Mouse (Mus musculus) lung, embryonic 14.5 days (tissue): ENCODE measurements at regions not wholly inside any gene's neighbourhood (a gene's known extent, or its start where the extent isn't known, plus 50 kb on each side); places are given as distances from the start of the nearest gene placed in this dataset.

Experiments
- ATAC-seq: fragments of 200-750 bp; cut with Nextera tagmentation; 2 replicates; pipeline ENCODE4 v1.8.0; 2017; ENCODE audit warnings: mild to moderate bottlenecking, moderate TSS enrichment, moderate library complexity; ENCODE audit not compliant: insufficient read depth
- DNase-seq: peaks from one replicate; pipeline ENCODE4 v3.0.0-alpha.2; 2015
- H3K27ac ChIP-seq: fragments of 300-500 bp; sonication (generic); 2 replicates; pipeline ENCODE4 v1.5.1; 2014; ENCODE audit warnings: low read depth, mild to moderate bottlenecking, moderate library complexity
- H3K27me3 ChIP-seq: fragments of 300-500 bp; sonication (generic); 2 replicates; pipeline ENCODE4 v1.6.1; 2014; ENCODE audit warnings: low read length, control low read depth; ENCODE audit not compliant: insufficient read depth
- H3K36me3 ChIP-seq: fragments of 300-500 bp; sonication (generic); 2 replicates; pipeline ENCODE4 v1.6.1; 2014; ENCODE audit warnings: control low read depth; ENCODE audit not compliant: insufficient read depth
- H3K4me1 ChIP-seq: fragments of 300-500 bp; sonication (generic); 2 replicates; pipeline ENCODE4 v1.6.1; 2014; ENCODE audit warnings: antibody characterized with exemption, control low read depth; ENCODE audit not compliant: insufficient read depth
- H3K4me2 ChIP-seq: fragments of 300-500 bp; sonication (generic); 2 replicates; pipeline ENCODE4 v1.6.1; 2014; ENCODE audit warnings: mild to moderate bottlenecking
- H3K4me3 ChIP-seq: fragments of 300-500 bp; sonication (generic); 2 replicates; pipeline ENCODE4 v1.5.1; 2014; ENCODE audit warnings: low read depth, low read length
- H3K9ac ChIP-seq: fragments of 300-500 bp; sonication (generic); 2 replicates; pipeline ENCODE4 v1.6.1; 2014
- H3K9me3 ChIP-seq: fragments of 300-500 bp; sonication (generic); 2 replicates; pipeline ENCODE4 v1.6.1; 2016; ENCODE audit warnings: low read depth, low read length, control low read depth
- CTCF ChIP-seq: IDR thresholded peaks from 2 replicates; pipeline ENCODE4 v1.5.1; 2016; ENCODE audit warnings: antibody characterized with exemption, low read depth
- WGBS: fragments of 180-500 bp; shearing (Covaris S2); extraction: QIAGEN DNeasy Blood & Tissue Kit; methylation state at CpG from one replicate; pipeline ENCODE4 v1.1.7; 2014; 5-methylcytosine and 5-hydroxymethylcytosine counted together

GRCm38 (mm10) chr2:167775218-167775915 lies 85.7 kb upstream of the Tmem189 start:
- 0 out of 2 replicates have a peak, but pooled peaks have one; percentile 4 for ATAC-seq

GRCm38 (mm10) chr2:167774806-167775179 lies 85.2 kb upstream of the Tmem189 start:
- H3K27ac ChIP-seq, result peak overlapping the region; percentile 69
- H3K4me2 ChIP-seq, result 0 out of 2 replicates have a peak overlapping the region, but pooled peaks have one; percentile 7
- TF ChIP-seq CTCF, result no peak
- H3K4me3 ChIP-seq, result no peak overlapping the region
- H3K4me1 ChIP-seq, result peaks cover 31% of the 10 kb centered on the region
- no peaks in the 10 kb centered on the region for H3K27me3 ChIP-seq
- peak overlapping the region; percentile 13; the same call in 1 of the 2 replicates for H3K9ac ChIP-seq
- H3K9me3 ChIP-seq, result no peaks in the 10 kb centered on the region
- ATAC-seq (0 out of 2 replicates have a peak, but pooled peaks have one; percentile 14), DNase-seq (peak; percentile 56)
- H3K36me3 ChIP-seq, result no peaks in the 10 kb centered on the region
- 14% methylated on average over 10 of the region's 10 CpGs for WGBS

More at GRCm38 (mm10) chr2:167775218-167775915, 85.7 kb upstream of the Tmem189 start:
- Histone ChIP-seq H3K4me3 (no peak overlapping the region), H3K4me1 (peaks cover 31% of the 10 kb centered on the region), H3K9ac (0 out of 2 replicates have a peak overlapping the region, but pooled peaks have one; percentile 13), H3K36me3 (no peaks in the 10 kb centered on the region), H3K27me3 (no peaks in the 10 kb centered on the region), H3K4me2 (0 out of 2 replicates have a peak overlapping the region, but pooled peaks have one; percentile 7), H3K9me3 (no peaks in the 10 kb centered on the region), H3K27ac (peak overlapping the region; percentile 69)
- DNase-seq, result peak; percentile 52
- TF ChIP-seq CTCF, result no peak
- 55% methylated on average over 20 of the region's 20 CpGs for WGBS

- no peak overlapping the region for H3K4me2 ChIP-seq
- no peak overlapping the region for H3K4me3 ChIP-seq
- no peaks in the 10 kb centered on the region for H3K27me3 ChIP-seq
- H3K9me3 ChIP-seq, result no peaks in the 10 kb centered on the region
- peak overlapping the region; percentile 9; the same call in 1 of the 2 replicates for H3K9ac ChIP-seq
- H3K27ac ChIP-seq, result peak overlapping the region; percentile 69
- peaks cover 27% of the 10 kb centered on the region for H3K4me1 ChIP-seq
- H3K36me3 ChIP-seq, result no peaks in the 10 kb centered on the region
- ATAC-seq (no peak), DNase-seq (no peak)
- WGBS, result 88% methylated on average over 2 of the region's 2 CpGs
- TF ChIP-seq CTCF, result no peak
Observed at GRCm38 (mm10) chr2:167774166-167774805, 84.7 kb upstream of the Tmem189 start.

- no peak overlapping the region for H3K27ac ChIP-seq
- no peaks in the 10 kb centered on the region for H3K36me3 ChIP-seq
- no peak overlapping the region for H3K9ac ChIP-seq
- no peaks in the 10 kb centered on the region for H3K27me3 ChIP-seq
- TF ChIP-seq CTCF, result no peak
- H3K4me2 ChIP-seq, result no peak overlapping the region
- ATAC-seq (no peak), DNase-seq (no peak)
- H3K4me1 ChIP-seq, result peaks cover 18% of the 10 kb centered on the region
- no peak overlapping the region for H3K4me3 ChIP-seq
- H3K9me3 ChIP-seq, result no peaks in the 10 kb centered on the region
- WGBS, result 84% methylated on average over 5 of the region's 5 CpGs
Observed at GRCm38 (mm10) chr2:167772834-167773233, 83.2 kb upstream of the Tmem189 start.

- no peak overlapping the region for H3K9ac ChIP-seq
- DNase-seq (peak; percentile 62), ATAC-seq (peak; percentile 9; the same call in 1 of the 2 replicates)
- no peaks in the 10 kb centered on the region for H3K27me3 ChIP-seq
- H3K36me3 ChIP-seq, result no peaks in the 10 kb centered on the region
- no peak overlapping the region for H3K4me3 ChIP-seq
- H3K9me3 ChIP-seq, result no peaks in the 10 kb centered on the region
- peaks cover 17% of the 10 kb centered on the region for H3K4me1 ChIP-seq
- WGBS, result 50% methylated on average over 13 of the region's 13 CpGs
- peak overlapping the region; percentile 69; the same call in 1 of the 2 replicates for H3K27ac ChIP-seq
- no peak for TF ChIP-seq CTCF
- H3K4me2 ChIP-seq, result no peak overlapping the region
Observed at GRCm38 (mm10) chr2:167767962-167768361, 78.3 kb upstream of the Tmem189 start.

DNA sequence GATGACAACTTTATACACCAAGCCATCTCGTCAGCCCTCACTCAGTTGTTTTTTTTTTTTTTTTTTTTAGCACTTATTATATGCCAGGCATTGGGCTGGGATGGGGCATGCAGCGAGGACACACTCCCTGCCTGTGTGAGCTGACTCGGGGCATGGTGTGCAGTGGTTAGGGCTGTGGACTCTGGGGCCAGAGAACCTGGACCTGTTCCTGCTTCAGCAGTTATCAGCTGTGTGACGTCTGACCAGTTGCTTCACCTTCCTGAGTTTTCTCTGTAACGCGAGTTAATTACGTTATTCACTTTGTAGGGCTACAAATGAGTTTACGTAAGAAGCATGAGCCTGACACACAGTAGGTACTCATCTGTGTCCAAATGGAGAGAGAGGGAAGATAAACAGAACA lies 77.7 kb upstream of the Tmem189 start:
- Histone ChIP-seq H3K36me3 (no peaks in the 10 kb centered on the region), H3K9me3 (no peaks in the 10 kb centered on the region), H3K4me2 (no peak overlapping the region), H3K4me3 (no peak overlapping the region), H3K9ac (no peak overlapping the region), H3K27ac (no peak overlapping the region), H3K27me3 (no peaks in the 10 kb centered on the region), H3K4me1 (peaks cover 17% of the 10 kb centered on the region)
- no peak for TF ChIP-seq CTCF
- no peak for DNase-seq
- ATAC-seq, result no peak
- WGBS, result 80% methylated on average over 8 of the region's 8 CpGs

DNA sequence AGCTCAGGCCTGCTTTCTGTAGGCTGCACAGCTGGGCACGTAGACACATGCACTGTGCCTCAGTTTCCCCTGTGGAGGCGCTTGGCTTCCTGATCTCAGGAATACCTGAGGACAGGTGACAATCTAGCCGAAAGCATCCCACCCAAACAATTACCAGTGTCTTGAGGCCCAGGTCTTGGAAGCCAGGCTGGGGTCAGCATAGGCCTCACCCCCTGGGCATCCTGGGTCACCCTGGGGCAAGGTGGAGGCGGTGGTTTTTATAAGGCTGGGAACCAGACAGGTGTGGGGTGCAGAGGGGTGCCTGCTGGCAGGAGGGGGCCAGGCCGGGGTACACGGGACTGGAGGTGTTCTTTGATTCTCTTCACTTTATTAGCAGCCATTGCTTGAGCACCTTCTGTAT lies 76.2 kb upstream of the Tmem189 start:
- Histone ChIP-seq H3K9ac (no peak overlapping the region), H3K9me3 (no peaks in the 10 kb centered on the region), H3K36me3 (no peaks in the 10 kb centered on the region), H3K27me3 (no peaks in the 10 kb centered on the region), H3K27ac (peak overlapping the region; percentile 12; the same call in 1 of the 2 replicates), H3K4me1 (peaks cover 17% of the 10 kb centered on the region), H3K4me3 (no peak overlapping the region), H3K4me2 (no peak overlapping the region)
- 87% methylated on average over 6 of the region's 6 CpGs for WGBS
- ATAC-seq, result no peak
- TF ChIP-seq CTCF, result no peak
- no peak for DNase-seq
